In the genomic region with DNA sequence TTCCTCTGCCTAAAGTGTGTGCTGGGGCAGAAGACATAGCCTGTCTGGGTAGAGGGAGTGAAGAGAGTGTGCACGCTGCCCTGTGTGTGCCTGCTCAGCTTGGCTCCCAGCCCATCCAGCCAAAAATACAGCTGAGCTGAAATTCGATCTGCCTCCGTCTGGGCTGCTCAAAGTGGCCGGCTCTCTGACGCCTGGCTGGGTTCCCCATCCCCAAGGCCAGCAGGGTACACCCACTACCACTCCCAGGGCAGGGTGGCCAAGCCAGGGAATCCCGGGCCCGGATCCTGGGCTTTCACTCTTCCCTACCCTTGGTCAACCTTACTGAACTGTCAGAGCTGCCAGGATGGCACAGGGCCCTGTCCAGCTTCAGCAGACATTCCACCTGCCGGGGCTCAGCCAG, we compare ENCODE assay signal across 9 mouse cellular contexts. TPM values are rescaled to one million over a fixed set of nuclear protein-coding genes. Genes with fewer than 3 reads are reported as not detected.
DNase-seq lines count a peak whose midpoint lies in the region; ATAC-seq and TF ChIP-seq lines count a peak whose summit lies in the region.
"Had no signal": no experiment of that assay in that cellular context is flagged by ENCODE, and none has a peak within 500 bp of the region (broad histone marks: within the 10 kb centered on the region; RNA-seq: fewer than 3 reads in every experiment).

No protein-coding gene starts in this region.

- TF ChIP-seq CTCF in liver, adult 2 months (IDR thresholded peaks at IDR 0.05; ENCODE audit: low read depth, low read length) = no peak
- no peak for TF ChIP-seq CTCF in Patski (IDR thresholded peaks at IDR 0.05)

- H3K9me3 ChIP-seq in liver, embryonic 12.5 days (replicated peaks) = no peaks in the 10 kb centered on the region
- no peaks in the 10 kb centered on the region for H3K9me3 ChIP-seq in intestine, embryonic 16.5 days (ENCODE audit: control insufficient read depth, low read length)
- H3K9me3 ChIP-seq in liver, embryonic 11.5 days (ENCODE audit: control insufficient read depth, low read length) = no peaks in the 10 kb centered on the region

- CTCF ChIA-PET in Patski (lab: Charles Lee) = no interaction called here

- H3K4me3 ChIP-seq in liver, adult 2 months (ENCODE audit: insufficient read depth, low read depth, low read length) = no peak overlapping the region; the same call in 1 of the 2 replicates
- no peak overlapping the region for H3K4me3 ChIP-seq in liver, embryonic 12.5 days
- H3K4me3 ChIP-seq in intestine, embryonic 16.5 days (ENCODE audit: low read length) = no peak overlapping the region
- no peak overlapping the region for H3K4me3 ChIP-seq in myocyte
- no peak overlapping the region for H3K4me3 ChIP-seq in liver, embryonic 11.5 days (ENCODE audit: low read depth, low read length)

- in situ Hi-C loops in Patski (cut with MboI; ENCODE audit: low pct_unique_long_range_greater_than_20kb) = loop anchor here (10.0 kb wide), 1 partner anchor 51 kb away; no protein-coding TSS in a partner anchor

- peak; percentile 89 for DNase-seq in liver, adult 2 months (ENCODE audit: extremely low read depth, low read depth, low spot score)
- DNase-seq in Patski (ENCODE audit: low read depth, low spot score) = no peak
- DNase-seq in forelimb bud, embryonic 11.5 days (ENCODE audit: low read depth, low spot score) = peak; percentile 47
- no peak for DNase-seq in natural killer cell, adult 2 months (ENCODE audit: low spot score in 2 of 2)
- no peak for DNase-seq in liver, embryonic 11.5 days (ENCODE audit: low spot score)

- ATAC-seq in liver, embryonic 12.5 days = no peak
- peak; percentile 16 for ATAC-seq in Patski
- no peak for ATAC-seq in intestine, embryonic 16.5 days
- no peak for ATAC-seq in liver, embryonic 11.5 days (replicated peaks; ENCODE audit: low FRiP score)

- peaks cover 10% of the 10 kb centered on the region for H3K4me1 ChIP-seq in liver, adult 2 months (ENCODE audit: control insufficient read depth, insufficient read depth, low read length)
- peaks cover 79% of the 10 kb centered on the region for H3K4me1 ChIP-seq in liver, embryonic 12.5 days
- H3K4me1 ChIP-seq in intestine, embryonic 16.5 days (ENCODE audit: control insufficient read depth, insufficient read depth, low read length) = peaks cover 72% of the 10 kb centered on the region
- H3K4me1 ChIP-seq in liver, embryonic 11.5 days (replicated peaks; ENCODE audit: control insufficient read depth, insufficient read depth, low read length) = peaks cover 54% of the 10 kb centered on the region

- H3K36me3 ChIP-seq in liver, adult 2 months (ENCODE audit: control insufficient read depth, insufficient read depth, low read length) = no peaks in the 10 kb centered on the region
- no peaks in the 10 kb centered on the region for H3K36me3 ChIP-seq in liver, embryonic 12.5 days
- H3K36me3 ChIP-seq in intestine, embryonic 16.5 days (ENCODE audit: control insufficient read depth, insufficient read depth, low read length) = no peaks in the 10 kb centered on the region; the same call in 1 of the 2 replicates
- H3K36me3 ChIP-seq in myocyte (ENCODE audit: control insufficient read depth, insufficient read depth) = no peaks in the 10 kb centered on the region
- no peaks in the 10 kb centered on the region for H3K36me3 ChIP-seq in liver, embryonic 11.5 days (ENCODE audit: control insufficient read depth, insufficient read depth, low read length)

- H3ac ChIP-seq in myocyte (ENCODE audit: control insufficient read depth, insufficient read length) = no peak overlapping the region

- H3K4me2 ChIP-seq in liver, embryonic 12.5 days = no peak overlapping the region
- peak overlapping the region; percentile 4; the same call in 1 of the 2 replicates for H3K4me2 ChIP-seq in intestine, embryonic 16.5 days (ENCODE audit: low read depth, low read length)
- H3K4me2 ChIP-seq in myocyte (ENCODE audit: low read depth) = peak overlapping the region; percentile 80
- no peak overlapping the region for H3K4me2 ChIP-seq in liver, embryonic 11.5 days

- POLR2A ChIA-PET in Patski (lab: Charles Lee) = interaction anchor here (0.8 kb wide), 1 partner anchor 68 kb away, joined by 4 read pairs; no protein-coding TSS in a partner anchor

- 15% methylated on average over 8 of the region's 8 CpGs for WGBS in liver, adult 2 months
- 59% methylated on average over 8 of the region's 8 CpGs for WGBS in liver, embryonic 12.5 days (ENCODE audit: insufficient replicate concordance)
- WGBS in intestine, embryonic 16.5 days = 32% methylated on average over 8 of the region's 8 CpGs
- WGBS in liver, embryonic 11.5 days = 50% methylated on average over 8 of the region's 8 CpGs

- no peaks in the 10 kb centered on the region; the same call in 1 of the 2 replicates for H3K79me2 ChIP-seq in liver, adult 2 months (ENCODE audit: control insufficient read depth, insufficient read depth, low read length)
- no peaks in the 10 kb centered on the region for H3K79me2 ChIP-seq in myocyte (ENCODE audit: control insufficient read depth, insufficient read depth)

- H3K27me3 ChIP-seq in liver, adult 2 months (ENCODE audit: control insufficient read depth, insufficient read depth, low read length) = no peaks in the 10 kb centered on the region
- H3K27me3 ChIP-seq in liver, embryonic 12.5 days (replicated peaks) = peaks cover 42% of the 10 kb centered on the region
- no peaks in the 10 kb centered on the region for H3K27me3 ChIP-seq in Patski
- no peaks in the 10 kb centered on the region for H3K27me3 ChIP-seq in intestine, embryonic 16.5 days (replicated peaks; ENCODE audit: control insufficient read depth, insufficient read depth, low read length)
- H3K27me3 ChIP-seq in myocyte (ENCODE audit: control insufficient read depth, insufficient read depth, insufficient read length) = peaks cover 4% of the 10 kb centered on the region
- H3K27me3 ChIP-seq in liver, embryonic 11.5 days (replicated peaks; ENCODE audit: control insufficient read depth, insufficient read depth, low read length) = 0 out of 2 replicates have a peak, but pooled peaks cover 3% of the 10 kb centered on the region

- peak overlapping the region; percentile 68 for H3K9ac ChIP-seq in liver, adult 2 months (ENCODE audit: low read depth, low read length)
- H3K9ac ChIP-seq in liver, embryonic 12.5 days = no peak overlapping the region
- H3K9ac ChIP-seq in intestine, embryonic 16.5 days (ENCODE audit: low read depth, low read length) = peak overlapping the region; percentile 67
- no peak overlapping the region for H3K9ac ChIP-seq in liver, embryonic 11.5 days (ENCODE audit: low read depth, low read length)

- TF ChIP-seq POLR2A in liver, adult 2 months (IDR thresholded peaks at IDR 0.05; ENCODE audit: extremely low read depth, insufficient read depth, low read length) = no peak
- TF ChIP-seq POLR2A in myocyte (IDR thresholded peaks at IDR 0.05; ENCODE audit: insufficient read length, low read depth) = no peak

- H3K27ac ChIP-seq in liver, adult 2 months (replicated peaks; ENCODE audit: insufficient read depth, low read depth, low read length) = peak overlapping the region; percentile 92
- H3K27ac ChIP-seq in liver, embryonic 12.5 days = no peak overlapping the region
- H3K27ac ChIP-seq in intestine, embryonic 16.5 days (ENCODE audit: low read length) = peak overlapping the region; percentile 31; the same call in 1 of the 2 replicates
- no peak overlapping the region for H3K27ac ChIP-seq in liver, embryonic 11.5 days (ENCODE audit: low read depth, low read length)

TF ChIP-seq in myocyte, 11 proteins besides CTCF, POLR2A, EP300 and RAD21:
- TF ChIP-seq MYOD1 (IDR thresholded peaks at IDR 0.05; ENCODE audit: control insufficient read depth in 1 of 3, insufficient read length in 2 of 3, low read depth in 2 of 3) (peak in 2 of 3 experiments; percentile 38 to 72), MYOG (IDR thresholded peaks at IDR 0.05; ENCODE audit: control insufficient read depth in 1 of 3, insufficient read depth in 1 of 3, insufficient read length in 2 of 3, low read depth in 2 of 3) (peak in 2 of 3 experiments; percentile 53 to 80), TCF12 (IDR thresholded peaks at IDR 0.05; ENCODE audit: insufficient read depth, poor library complexity, severe bottlenecking) (no peak)

RNA-seq across cellular contexts. Expression of a gene that starts 15.2 kb away (rescaled TPM):
- total RNA-seq in liver, adult 2 months (2014; rRNA removed) = 3.0 and 4.4 TPM in 2 replicates
- 2.3 and 4.0 TPM in 2 replicates for polyA plus RNA-seq in liver, adult 2 months (2012; rRNA removed)
- polyA plus RNA-seq in liver, embryonic 12.5 days (2016; fragmentation: Nextera tagmentation; extraction: Ambion mirVana) = 1.8 TPM in 2 replicates
- polyA plus RNA-seq in Patski (2021) = not detected
- polyA plus RNA-seq in intestine, embryonic 16.5 days (2015; fragmentation: Nextera tagmentation; extraction: Ambion mirVana) = 31.2 and 31.9 TPM in 2 replicates
- polyA plus RNA-seq in myocyte (2012; fragmentation: generic; extraction: Trizol) = 0.10 TPM
- 2.5 TPM in 2 replicates for polyA plus RNA-seq in liver, embryonic 11.5 days (2014; fragmentation: Nextera tagmentation; extraction: Ambion mirVana)

RNA-seq across cellular contexts. Expression of a gene that starts 27.9 kb away (rescaled TPM):
- not detected in 2 replicates for total RNA-seq in liver, adult 2 months (2014; rRNA removed)
- polyA plus RNA-seq in liver, adult 2 months (2012; rRNA removed) = not detected in 2 replicates
- polyA plus RNA-seq in liver, embryonic 12.5 days (2016; fragmentation: Nextera tagmentation; extraction: Ambion mirVana) = not detected in 2 replicates
- polyA plus RNA-seq in Patski (2021) = not detected
- not detected in 2 replicates for polyA plus RNA-seq in intestine, embryonic 16.5 days (2015; fragmentation: Nextera tagmentation; extraction: Ambion mirVana)
- polyA plus RNA-seq in myocyte (2012; fragmentation: generic; extraction: Trizol) = not detected
- not detected in 2 replicates for polyA plus RNA-seq in liver, embryonic 11.5 days (2014; fragmentation: Nextera tagmentation; extraction: Ambion mirVana)
- polyA plus RNA-seq: large intestine, adult 2 months had no signal

RNA-seq across cellular contexts. Expression of a gene that starts 30.4 kb away (rescaled TPM):
- total RNA-seq in liver, adult 2 months (2014; rRNA removed) = 4.5 and 5.0 TPM in 2 replicates
- 9.4 and 9.6 TPM in 2 replicates for polyA plus RNA-seq in liver, adult 2 months (2012; rRNA removed)
- polyA plus RNA-seq in liver, embryonic 12.5 days (2016; fragmentation: Nextera tagmentation; extraction: Ambion mirVana) = 1.9 and 2.2 TPM in 2 replicates
- polyA plus RNA-seq in Patski (2021) = 31.1 TPM
- polyA plus RNA-seq in intestine, embryonic 16.5 days (2015; fragmentation: Nextera tagmentation; extraction: Ambion mirVana) = 10.4 and 11.0 TPM in 2 replicates
- polyA plus RNA-seq in myocyte (2012; fragmentation: generic; extraction: Trizol) = 5.3 TPM
- polyA plus RNA-seq in liver, embryonic 11.5 days (2014; fragmentation: Nextera tagmentation; extraction: Ambion mirVana) = 4.2 and 4.4 TPM in 2 replicates

Comparison
In these comparisons a context has a peak if more than half of its experiments do, and no peak if none do; other contexts are left out.
1. DNase-seq: peak in liver, adult 2 months (single experiment) and forelimb bud, embryonic 11.5 days (single experiment); none in Patski (single experiment), natural killer cell, adult 2 months (0 of 2) and liver, embryonic 11.5 days (single experiment).
2. H3K27ac ChIP-seq: peak in liver, adult 2 months (single experiment) and intestine, embryonic 16.5 days (single experiment); none in liver, embryonic 12.5 days (single experiment) and liver, embryonic 11.5 days (single experiment).
3. H3K9ac ChIP-seq: peak in liver, adult 2 months (single experiment) and intestine, embryonic 16.5 days (single experiment); none in liver, embryonic 12.5 days (single experiment) and liver, embryonic 11.5 days (single experiment).
4. H3K4me2 ChIP-seq: peak in intestine, embryonic 16.5 days (single experiment) and myocyte (single experiment); none in liver, embryonic 12.5 days (single experiment) and liver, embryonic 11.5 days (single experiment).